Mouse (Mus musculus) stomach, postnatal 0 days (tissue): ENCODE data around the gene Olig2.

Experiments
- CTCF ChIP-seq: IDR thresholded peaks from 2 replicates; pipeline ENCODE4 v1.5.1; 2016; ENCODE audit warnings: antibody characterized with exemption, low read depth, mild to moderate bottlenecking, moderate library complexity
- EP300 ChIP-seq: optimal IDR thresholded peaks from 2 replicates; pipeline ENCODE3; 2016; ENCODE audit warnings: antibody characterized with exemption

- TF ChIP-seq CTCF (no peak), EP300 (no peak)
Observed at GRCm38 (mm10) chr16:91228238-91229071, 3.2 kb downstream of the Olig2 start.
